Mouse (Mus musculus): Measurements from ENCODE around the gene Timm44. TPM values are rescaled to one million over a fixed set of nuclear protein-coding genes. Genes with fewer than 3 reads are reported as not detected.
"Not testable (repeated sequence)": the region's sequence is repeated elsewhere in the genome, so short reads cannot be mapped to it uniquely, and the experiment has no call there.

The Timm44 gene
- polyA plus RNA-seq, 1 experiment: 44.6 TPM

DNA sequence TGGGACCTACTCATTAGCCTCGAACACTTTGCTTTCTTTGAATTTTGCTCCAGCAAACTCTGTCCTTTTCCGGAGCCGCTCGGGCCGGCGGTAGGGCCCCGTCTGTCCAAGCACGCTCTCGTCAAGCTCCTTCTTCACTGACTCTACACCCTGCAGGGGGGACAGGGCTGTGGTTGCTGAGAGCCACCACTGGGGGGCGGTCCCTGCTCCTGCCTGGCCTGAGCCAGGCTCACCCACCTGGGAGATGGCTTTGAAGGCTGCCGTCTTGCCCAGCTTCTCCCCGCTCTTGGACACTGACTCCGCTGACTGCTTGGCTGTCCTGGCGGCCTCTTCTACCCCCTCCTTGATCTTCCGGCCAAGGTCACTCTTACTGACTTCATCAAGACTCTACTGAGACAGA is 8.1 kb downstream of the Timm44 start:
- TF ChIP-seq CTCF (IDR thresholded peaks at IDR 0.05; ENCODE audit: insufficient read depth, low read length): no peak
- TF ChIP-seq POLR2A (IDR thresholded peaks at IDR 0.05; ENCODE audit: borderline replicate concordance, extremely low read depth, low read depth, low read length): no peak
- WGBS: 83% methylated on average over 15 of the region's 15 CpGs
- H3K4me1 ChIP-seq (ENCODE audit: control insufficient read depth, insufficient read depth, low read length): no peaks in the 10 kb centered on the region
- H3K4me3 ChIP-seq (replicated peaks; ENCODE audit: extremely low read depth, low read depth, low read length): no peak overlapping the region
- no peak for DNase-seq

DNA sequence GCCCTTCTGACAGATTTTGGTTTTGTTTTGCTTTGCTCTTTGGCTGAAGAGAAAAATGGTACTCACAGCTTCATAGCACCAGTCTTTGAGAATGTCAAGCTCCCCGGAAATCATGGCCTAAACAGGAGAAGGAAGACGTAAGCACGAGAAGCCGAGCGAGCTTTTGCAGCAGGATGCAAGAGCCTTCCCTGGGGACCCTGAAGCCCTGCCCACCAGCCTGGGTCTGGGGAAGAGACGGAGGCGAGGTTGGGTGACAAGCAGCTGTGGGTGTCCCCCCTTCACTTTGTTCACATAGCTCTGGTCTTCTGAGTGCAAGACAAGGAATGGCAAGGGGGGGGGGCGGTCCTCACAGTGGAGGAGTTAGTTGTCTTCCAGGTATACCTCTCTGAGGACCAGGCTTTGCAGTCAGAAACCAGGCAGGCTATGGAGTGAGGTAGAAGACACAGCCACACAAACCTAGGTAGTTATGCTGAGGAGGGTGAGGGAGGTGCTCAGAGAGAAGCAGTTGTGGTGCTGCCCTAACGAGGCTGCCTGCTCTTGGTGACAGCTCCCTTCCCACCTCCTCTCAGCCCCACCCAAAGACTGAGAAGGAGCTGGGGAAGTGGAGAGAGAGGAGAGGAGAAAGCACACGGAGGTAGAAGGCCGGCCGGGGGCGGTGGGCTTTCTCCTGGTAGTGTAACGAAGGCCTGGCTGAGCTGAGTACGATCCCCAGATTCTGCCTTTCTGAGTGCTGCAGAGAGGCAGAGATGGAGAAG is 10.4 kb downstream of the Timm44 start:
- DNase-seq: no peak

DNA sequence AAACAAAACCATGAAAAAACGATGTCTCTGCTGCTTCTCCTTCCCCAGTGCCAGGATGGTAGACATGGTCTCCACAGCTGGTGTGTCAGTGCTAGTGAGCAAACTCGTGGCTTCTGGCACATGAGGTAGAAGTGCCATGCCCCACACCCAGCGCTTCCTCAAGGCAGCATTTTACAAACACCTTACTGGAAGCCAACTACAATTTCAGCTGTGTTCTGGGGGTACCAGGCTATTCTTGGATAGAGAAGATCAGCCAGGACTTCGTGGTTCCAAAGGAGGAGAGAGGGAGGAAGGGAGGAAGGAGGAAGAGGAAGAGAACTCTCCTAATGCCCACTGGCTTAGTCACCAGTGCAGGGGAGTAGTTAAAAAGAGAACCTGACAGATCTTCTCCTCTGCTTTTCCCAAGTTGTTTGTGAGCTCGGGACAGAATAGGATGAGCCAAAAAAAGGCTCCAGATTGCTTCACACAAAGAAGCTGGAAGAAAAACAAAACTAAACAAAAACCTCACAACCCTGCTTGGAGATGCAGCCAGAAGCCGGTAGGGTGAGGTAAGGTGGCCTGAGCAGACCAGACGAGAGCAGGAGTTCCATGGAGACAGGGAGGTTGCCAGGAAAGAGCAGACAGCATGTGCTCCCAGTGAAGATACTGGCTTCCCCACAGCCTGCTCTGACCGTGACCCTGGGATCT is 12.5 kb downstream of the Timm44 start:
- TF ChIP-seq POLR2A (IDR thresholded peaks at IDR 0.05; ENCODE audit: borderline replicate concordance, extremely low read depth, low read depth, low read length) (no peak), CTCF (IDR thresholded peaks at IDR 0.05; ENCODE audit: insufficient read depth, low read length) (no peak)
- WGBS: 81% methylated on average over 8 of the region's 8 CpGs
- Histone ChIP-seq H3K4me1 (ENCODE audit: control insufficient read depth, insufficient read depth, low read length) (peaks cover 8% of the 10 kb centered on the region), H3K4me3 (replicated peaks; ENCODE audit: extremely low read depth, low read depth, low read length) (no peak overlapping the region)
- no peak for DNase-seq

More for the DNA sequence above, 10.4 kb downstream of the Timm44 start:
- 86% methylated on average over 15 of the region's 15 CpGs for WGBS
- no peaks in the 10 kb centered on the region for H3K4me1 ChIP-seq (ENCODE audit: control insufficient read depth, insufficient read depth, low read length)
- no peak overlapping the region for H3K4me3 ChIP-seq (replicated peaks; ENCODE audit: extremely low read depth, low read depth, low read length)
- TF ChIP-seq CTCF (IDR thresholded peaks at IDR 0.05; ENCODE audit: insufficient read depth, low read length) (no peak), POLR2A (IDR thresholded peaks at IDR 0.05; ENCODE audit: borderline replicate concordance, extremely low read depth, low read depth, low read length) (no peak)

DNA sequence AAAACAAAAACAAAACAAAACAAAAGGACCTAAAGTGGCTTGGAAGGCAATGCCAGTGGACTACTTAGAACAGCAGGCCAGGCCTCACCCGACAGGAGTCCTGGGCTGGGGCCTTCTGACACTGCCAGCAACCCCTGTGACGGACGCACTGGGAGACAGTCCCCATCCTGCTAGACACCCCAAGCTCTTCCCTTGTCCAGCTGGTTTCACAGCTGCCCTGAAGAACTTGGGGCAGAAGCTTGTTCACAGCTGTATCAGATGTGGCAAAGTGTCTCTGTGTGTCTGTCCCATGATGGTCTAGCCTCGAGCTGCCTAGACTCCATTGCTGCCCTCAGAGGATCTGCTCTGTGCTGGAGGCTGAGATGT is 15.9 kb downstream of the Timm44 start:
- Histone ChIP-seq H3K4me1 (ENCODE audit: control insufficient read depth, insufficient read depth, low read length) (peaks cover 8% of the 10 kb centered on the region), H3K4me3 (replicated peaks; ENCODE audit: extremely low read depth, low read depth, low read length) (no peak overlapping the region)
- 82% methylated on average over 4 of the region's 4 CpGs for WGBS
- no peak for DNase-seq
- TF ChIP-seq POLR2A (IDR thresholded peaks at IDR 0.05; ENCODE audit: borderline replicate concordance, extremely low read depth, low read depth, low read length) (no peak), CTCF (IDR thresholded peaks at IDR 0.05; ENCODE audit: insufficient read depth, low read length) (no peak)

DNA sequence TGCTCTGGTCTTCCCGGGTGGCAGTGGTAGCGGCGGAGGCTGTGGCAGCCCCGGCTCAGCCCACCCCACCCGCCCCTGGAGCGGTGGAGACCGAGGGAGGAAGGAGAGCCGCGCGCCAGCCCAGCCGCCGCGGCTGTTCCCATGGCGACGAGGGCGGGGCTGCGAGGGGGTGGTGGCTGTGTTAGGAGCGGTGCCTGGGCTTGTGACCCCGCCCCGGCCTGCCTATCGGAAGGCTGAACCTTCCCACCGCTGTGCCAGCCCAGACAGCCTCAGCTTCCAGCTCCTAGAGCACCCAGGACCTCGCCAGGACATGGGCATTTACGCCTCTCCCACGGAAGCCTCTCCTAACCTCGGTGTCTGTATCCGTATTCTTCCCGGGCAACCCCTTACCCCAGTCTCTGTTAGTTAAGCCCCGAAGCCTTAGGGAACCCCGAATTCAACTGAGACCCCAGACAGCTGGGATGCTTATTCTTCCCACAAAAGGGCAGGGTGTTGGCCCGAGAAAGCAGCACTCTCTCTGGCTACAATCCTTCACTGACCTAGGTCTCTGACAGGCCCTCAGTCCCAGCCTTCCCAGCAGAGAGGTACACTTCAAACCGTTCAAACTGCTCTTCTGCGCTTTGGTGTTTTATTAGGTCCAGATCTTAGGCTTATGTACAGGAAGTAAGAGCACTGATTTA is 16.4 kb downstream of the Timm44 start, which contains the start of gene Ctxn1:
Ctxn1 (minus strand) TSS at position 150 of the 680 bp plus-strand sequence.
- DNase-seq: peak; percentile 95
- Histone ChIP-seq H3K4me1 (ENCODE audit: control insufficient read depth, insufficient read depth, low read length) (peaks cover 8% of the 10 kb centered on the region), H3K4me3 (replicated peaks; ENCODE audit: extremely low read depth, low read depth, low read length) (peak within 1 kb of the TSS; percentile 66)
- 5% methylated on average over 33 of the region's 33 CpGs for WGBS
- TF ChIP-seq CTCF (IDR thresholded peaks at IDR 0.05; ENCODE audit: insufficient read depth, low read length) (no peak), POLR2A (IDR thresholded peaks at IDR 0.05; ENCODE audit: borderline replicate concordance, extremely low read depth, low read depth, low read length) (peak; percentile 55; the same call in 1 of the 2 replicates)

DNA sequence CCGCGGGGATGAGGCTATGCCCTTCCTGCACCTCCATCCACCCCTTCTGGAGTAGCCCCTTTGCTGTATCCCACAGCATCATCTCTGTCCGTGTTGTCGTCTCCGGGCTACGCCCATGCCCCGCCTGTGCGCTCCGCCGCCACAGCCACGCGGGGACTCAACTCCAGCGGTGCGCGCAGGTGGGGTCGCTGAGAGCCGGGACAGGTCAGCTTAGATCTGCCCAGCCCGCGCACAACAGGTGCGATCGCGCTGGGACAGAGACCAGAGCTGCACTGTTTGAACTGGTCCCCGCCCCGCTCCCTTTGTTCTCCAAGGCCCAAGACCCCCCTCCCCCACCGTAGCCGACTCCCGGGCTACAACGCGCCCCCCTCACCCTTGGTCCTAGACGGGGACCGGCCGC is 17.0 kb downstream of the Timm44 start:
- peaks cover 10% of the 10 kb centered on the region for H3K4me1 ChIP-seq (ENCODE audit: control insufficient read depth, insufficient read depth, low read length)
- 2% methylated on average over 32 of the region's 32 CpGs for WGBS
- peak overlapping the region; percentile 66 for H3K4me3 ChIP-seq (replicated peaks; ENCODE audit: extremely low read depth, low read depth, low read length)
- DNase-seq: no peak
- no peak for TF ChIP-seq POLR2A (IDR thresholded peaks at IDR 0.05; ENCODE audit: borderline replicate concordance, extremely low read depth, low read depth, low read length)
- TF ChIP-seq CTCF (IDR thresholded peaks at IDR 0.05; ENCODE audit: insufficient read depth, low read length): no peak

DNA sequence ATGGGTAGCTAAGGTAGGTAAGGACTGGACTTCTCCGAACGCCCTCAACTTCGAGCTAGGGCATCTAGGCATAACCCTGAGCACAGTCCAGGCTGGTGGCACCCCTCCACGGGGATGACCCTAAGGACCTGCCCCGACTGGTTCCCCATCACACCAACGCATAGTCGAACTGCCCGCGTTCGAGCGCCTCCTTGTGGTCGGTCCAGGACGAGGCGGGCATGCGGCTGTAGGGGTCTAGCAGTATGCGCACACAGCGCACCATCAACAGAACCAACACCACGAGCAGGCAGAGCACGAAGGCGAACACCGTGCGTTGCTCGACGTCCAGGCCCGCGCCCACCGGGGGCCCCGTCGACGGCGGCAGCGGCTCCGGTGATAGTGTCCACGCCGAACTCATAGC is 17.5 kb downstream of the Timm44 start:
- H3K4me1 ChIP-seq (ENCODE audit: control insufficient read depth, insufficient read depth, low read length): peaks cover 13% of the 10 kb centered on the region
- H3K4me3 ChIP-seq (replicated peaks; ENCODE audit: extremely low read depth, low read depth, low read length): peak overlapping the region; percentile 66
- WGBS: 2% methylated on average over 35 of the region's 35 CpGs
- DNase-seq: peak; percentile 66
- TF ChIP-seq POLR2A (IDR thresholded peaks at IDR 0.05; ENCODE audit: borderline replicate concordance, extremely low read depth, low read depth, low read length) (no peak), CTCF (IDR thresholded peaks at IDR 0.05; ENCODE audit: insufficient read depth, low read length) (peak; percentile 63)

DNA sequence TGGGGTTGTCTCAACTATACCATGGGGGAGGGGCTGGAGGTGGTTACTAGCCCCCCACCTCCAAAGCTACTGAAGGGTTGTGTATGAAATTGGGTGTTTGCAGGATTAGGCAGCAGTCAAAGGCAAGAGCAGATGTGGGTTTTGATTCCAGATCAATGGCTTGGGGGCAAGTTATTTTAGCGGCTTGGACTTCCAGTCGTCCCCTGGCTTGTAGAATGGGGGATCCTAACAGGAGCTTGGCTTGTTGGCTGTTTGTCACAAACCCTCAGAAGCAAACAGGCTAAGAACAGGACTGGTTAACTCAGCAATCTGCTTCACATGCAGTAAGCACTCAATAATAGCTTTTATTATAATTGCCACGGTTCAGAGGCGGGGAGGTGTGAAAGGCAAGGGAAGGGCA is 18.4 kb downstream of the Timm44 start:
- Histone ChIP-seq H3K4me3 (replicated peaks; ENCODE audit: extremely low read depth, low read depth, low read length) (no peak overlapping the region), H3K4me1 (ENCODE audit: control insufficient read depth, insufficient read depth, low read length) (peaks cover 15% of the 10 kb centered on the region)
- DNase-seq: no peak
- WGBS: 79% methylated on average over 4 of the region's 4 CpGs
- TF ChIP-seq POLR2A (IDR thresholded peaks at IDR 0.05; ENCODE audit: borderline replicate concordance, extremely low read depth, low read depth, low read length) (no peak), CTCF (IDR thresholded peaks at IDR 0.05; ENCODE audit: insufficient read depth, low read length) (no peak)

DNA sequence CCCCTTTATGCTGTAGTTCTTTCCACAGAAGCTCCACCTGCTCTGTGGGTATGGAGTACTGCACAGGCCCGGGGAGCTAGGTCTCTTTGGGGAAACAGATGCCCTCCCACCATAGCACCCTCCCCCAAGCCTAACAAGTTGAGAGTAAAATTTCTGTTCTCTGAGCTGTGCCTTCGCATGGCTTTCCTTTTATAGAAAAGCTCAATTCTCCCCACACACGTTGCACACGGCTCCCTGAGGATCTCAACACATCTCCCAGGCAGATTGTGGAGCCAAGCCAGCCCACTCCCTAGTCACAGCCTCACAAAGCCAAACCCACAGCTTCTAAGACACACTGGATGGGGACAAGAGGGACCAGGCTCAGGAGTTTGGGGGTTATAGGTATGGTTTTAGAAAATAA is 18.8 kb downstream of the Timm44 start:
- 41% methylated on average over 4 of the region's 4 CpGs for WGBS
- TF ChIP-seq CTCF (IDR thresholded peaks at IDR 0.05; ENCODE audit: insufficient read depth, low read length): no peak
- no peak for TF ChIP-seq POLR2A (IDR thresholded peaks at IDR 0.05; ENCODE audit: borderline replicate concordance, extremely low read depth, low read depth, low read length)
- peaks cover 15% of the 10 kb centered on the region for H3K4me1 ChIP-seq (ENCODE audit: control insufficient read depth, insufficient read depth, low read length)
- no peak overlapping the region for H3K4me3 ChIP-seq (replicated peaks; ENCODE audit: extremely low read depth, low read depth, low read length)
- DNase-seq: no peak

DNA sequence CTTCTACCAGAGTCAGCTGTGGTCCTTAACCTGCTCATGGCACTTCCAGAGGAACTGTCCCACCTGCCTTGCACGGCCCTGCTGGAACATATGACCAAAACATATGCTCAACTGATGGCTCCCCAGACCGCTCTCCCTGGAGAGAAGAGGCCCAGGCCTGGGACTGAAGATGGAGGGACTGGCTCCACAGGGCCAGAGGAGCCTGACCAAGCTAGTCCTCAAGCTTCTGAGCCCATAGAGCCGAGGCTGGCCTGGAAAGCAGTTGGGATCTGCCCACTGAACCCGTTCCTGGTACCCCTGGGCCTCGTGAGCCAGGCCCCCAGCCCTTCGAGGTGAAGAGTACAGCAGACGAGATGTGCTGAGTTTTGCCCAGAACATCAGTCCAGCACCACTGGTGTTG is 20.2 kb downstream of the Timm44 start:
- not testable (repeated sequence) for DNase-seq; H3K4me3 ChIP-seq (replicated peaks; ENCODE audit: extremely low read depth, low read depth, low read length)
- H3K4me1 ChIP-seq (ENCODE audit: control insufficient read depth, insufficient read depth, low read length): peaks cover 15% of the 10 kb centered on the region
- WGBS: 87% methylated on average over 7 of the region's 7 CpGs

Measured in lung, adult 2 months (tissue).